Mouse (Mus musculus) bone marrow macrophage, adult 2 months (primary cell): Measurements from ENCODE around the gene Six5.

Experiments used
- CTCF ChIP-seq: IDR thresholded peaks from 2 replicates; pipeline ENCODE4 v1.5.1; 2012; ENCODE audit warnings: low read depth, mild to moderate bottlenecking, low read length, moderate library complexity
- POLR2A ChIP-seq: IDR thresholded peaks from 2 replicates; pipeline ENCODE4 v1.6.1; 2012; ENCODE audit warnings: mild to moderate bottlenecking, low read depth, low read length, borderline replicate concordance

DNA sequence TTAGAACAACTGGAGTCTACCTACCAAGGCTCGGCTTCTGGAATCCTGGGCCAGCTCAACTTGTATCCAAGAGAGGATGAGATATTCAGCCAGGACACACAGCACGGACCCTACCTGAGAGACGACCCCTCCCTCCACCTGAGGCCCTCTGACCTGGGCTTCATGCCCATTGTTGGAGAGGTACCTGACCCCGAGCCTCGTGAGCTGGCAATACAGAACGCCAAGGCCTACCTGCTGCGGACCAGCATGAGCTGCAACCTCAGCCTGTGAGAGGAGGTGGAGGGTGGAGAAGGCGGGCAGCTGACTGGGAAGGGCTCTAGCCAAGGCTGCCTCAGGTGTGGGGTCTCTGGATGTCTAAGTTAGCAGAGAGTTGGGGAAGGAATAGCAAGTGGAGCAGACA lies 39.3 kb upstream of the Six5 start:
- TF ChIP-seq CTCF (no peak), POLR2A (no peak)
